Mouse (Mus musculus) brain, adult 2 months (tissue): ENCODE data around the gene Unc45b.

ENCODE experiments used
- DNase-seq: peaks from one replicate; pipeline ENCODE4 v3.0.0; 2011; ENCODE audit warnings: low read depth, low spot score

Unc45b gene

DNA sequence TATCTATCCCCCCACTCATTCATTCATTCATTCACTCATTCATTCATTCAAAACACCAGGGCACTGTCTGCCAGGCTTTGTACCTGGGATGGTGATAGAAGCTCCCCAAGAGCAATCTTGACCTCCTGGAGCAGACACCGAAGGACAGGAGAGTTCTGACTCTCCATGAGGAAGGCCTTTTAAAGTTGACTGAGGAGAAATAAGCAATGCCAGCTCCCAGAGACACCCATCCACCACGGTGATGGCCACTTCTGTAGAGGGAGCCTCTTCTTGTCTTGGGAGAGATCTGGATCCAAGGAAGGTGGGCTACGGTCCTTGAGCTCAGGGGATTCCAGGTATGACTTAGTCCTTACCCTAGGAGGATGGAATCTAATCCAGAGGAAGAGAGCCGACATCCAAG, at the start of gene Unc45b:
Gene Unc45b (plus strand): TSS at position 301 of the 400 bp plus-strand sequence.
- no peak for DNase-seq

DNA sequence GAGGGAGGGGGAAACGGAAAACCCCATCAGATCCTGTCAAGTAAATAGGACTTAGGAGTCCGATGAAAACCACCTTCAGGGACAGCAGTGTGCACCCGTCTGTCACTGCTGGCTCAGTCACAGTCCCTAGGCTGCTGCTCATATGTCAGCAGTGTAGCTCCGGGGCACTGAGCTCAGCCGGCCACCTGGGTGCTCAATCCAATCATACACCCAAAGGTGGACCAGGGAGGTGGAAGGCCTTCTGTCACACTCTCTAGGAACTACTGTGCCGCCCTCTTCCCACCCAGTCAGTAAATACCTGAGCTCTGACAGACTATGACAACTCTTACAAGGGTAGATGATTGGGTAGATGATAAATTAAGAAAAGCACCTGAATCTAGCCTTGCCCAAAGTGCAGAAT, 49.6 kb upstream of the Unc45b start:
- no peak for DNase-seq

DNA sequence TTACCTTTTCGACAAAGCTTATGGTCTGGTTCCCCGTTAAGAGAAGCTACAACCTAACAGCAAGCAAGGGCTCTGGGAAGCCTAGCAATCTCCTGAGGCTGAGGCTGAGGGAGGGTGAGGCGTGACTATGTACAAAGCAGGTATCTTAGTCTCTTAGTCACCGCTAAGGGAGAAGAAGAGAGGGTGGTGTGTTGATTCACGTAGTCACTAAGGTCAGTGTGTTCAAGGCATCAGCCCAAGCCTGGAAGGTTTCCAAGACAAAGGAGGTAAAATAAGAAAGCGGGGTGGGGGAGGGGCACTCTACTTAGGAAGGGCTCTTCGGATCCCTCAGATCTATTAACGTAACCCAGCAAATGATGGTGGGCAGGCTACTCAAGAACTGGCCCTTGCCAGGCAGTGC, 48.8 kb upstream of the Unc45b start:
- DNase-seq: no peak

DNA sequence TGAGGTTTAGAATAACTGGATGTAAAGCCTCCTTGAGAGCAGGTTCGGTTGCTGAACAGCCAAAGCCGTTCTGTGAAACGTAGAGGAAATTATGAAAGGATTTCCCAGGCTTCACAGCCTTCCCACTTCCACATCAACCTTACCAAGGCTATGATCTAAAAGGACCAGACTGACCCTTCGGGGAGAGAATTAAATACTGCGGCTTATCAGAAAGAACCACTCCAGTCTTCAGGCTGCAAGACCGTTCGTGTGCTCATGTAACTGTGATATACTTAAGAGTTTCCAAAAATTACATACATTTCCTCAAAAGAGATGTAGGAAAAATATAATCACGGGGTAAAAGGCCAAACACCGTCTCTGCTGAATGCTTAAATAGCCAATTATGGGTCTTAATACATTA, 47.7 kb upstream of the Unc45b start:
- no peak for DNase-seq

DNA sequence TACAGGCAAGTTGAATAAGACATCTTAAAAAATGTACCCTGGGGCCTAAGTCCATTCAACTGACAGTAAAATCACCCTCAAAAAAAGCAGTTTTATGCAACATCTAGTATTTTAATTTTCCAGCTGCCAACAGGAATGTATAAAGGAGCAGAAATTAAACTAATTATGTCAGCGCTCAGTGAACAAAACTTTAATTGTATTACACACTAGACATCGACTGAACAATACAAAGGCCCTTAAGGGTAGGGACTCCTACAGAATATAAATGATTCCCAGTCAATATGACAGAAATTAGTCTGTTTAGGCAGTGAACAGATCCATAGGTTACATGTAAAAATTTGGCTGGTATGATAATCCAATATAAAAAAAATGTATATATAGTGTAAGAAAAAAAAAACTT, 47.3 kb upstream of the Unc45b start:
- DNase-seq: no peak

DNA sequence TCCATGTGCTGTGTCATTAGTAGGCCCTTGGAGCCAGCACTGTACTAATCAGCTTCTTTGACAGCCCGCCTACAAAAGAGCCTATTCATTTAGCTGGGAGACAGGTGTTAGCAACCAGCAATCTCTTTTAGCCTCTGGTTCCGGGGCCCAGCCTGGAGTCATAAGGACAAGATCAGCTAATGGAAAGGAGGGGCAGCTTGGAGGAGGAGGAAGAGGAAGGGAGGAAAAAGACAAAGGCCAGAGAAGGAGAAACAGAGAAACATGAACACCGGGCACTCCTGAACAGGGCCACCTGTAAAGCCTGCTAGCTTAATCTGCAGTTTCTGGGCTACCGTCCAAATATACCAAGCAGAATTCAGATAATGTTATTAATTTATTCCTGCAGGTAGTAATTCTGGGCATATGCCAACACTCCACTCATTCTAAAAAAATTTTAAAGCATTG, 46.8 kb upstream of the Unc45b start:
- DNase-seq: peak; percentile 43

DNA sequence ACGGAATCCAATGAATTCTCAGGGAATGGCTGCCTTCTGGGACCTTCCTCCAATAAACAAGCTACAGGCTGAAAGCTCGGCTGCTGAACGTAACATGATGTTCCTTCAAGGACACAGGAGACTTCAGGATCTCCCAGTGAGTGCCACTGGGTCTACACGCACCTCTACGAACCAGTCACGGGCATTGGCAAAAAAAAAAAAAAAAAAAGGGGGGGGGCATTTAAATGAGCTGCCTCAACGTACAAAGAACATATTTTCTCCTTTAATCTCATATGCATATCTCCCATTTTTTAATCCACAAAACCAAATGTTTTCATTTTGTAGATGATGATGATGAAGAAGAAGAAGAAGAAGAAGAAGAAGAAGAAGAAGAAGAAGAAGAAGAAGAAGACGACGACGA, 44.4 kb upstream of the Unc45b start:
- no peak for DNase-seq

DNA sequence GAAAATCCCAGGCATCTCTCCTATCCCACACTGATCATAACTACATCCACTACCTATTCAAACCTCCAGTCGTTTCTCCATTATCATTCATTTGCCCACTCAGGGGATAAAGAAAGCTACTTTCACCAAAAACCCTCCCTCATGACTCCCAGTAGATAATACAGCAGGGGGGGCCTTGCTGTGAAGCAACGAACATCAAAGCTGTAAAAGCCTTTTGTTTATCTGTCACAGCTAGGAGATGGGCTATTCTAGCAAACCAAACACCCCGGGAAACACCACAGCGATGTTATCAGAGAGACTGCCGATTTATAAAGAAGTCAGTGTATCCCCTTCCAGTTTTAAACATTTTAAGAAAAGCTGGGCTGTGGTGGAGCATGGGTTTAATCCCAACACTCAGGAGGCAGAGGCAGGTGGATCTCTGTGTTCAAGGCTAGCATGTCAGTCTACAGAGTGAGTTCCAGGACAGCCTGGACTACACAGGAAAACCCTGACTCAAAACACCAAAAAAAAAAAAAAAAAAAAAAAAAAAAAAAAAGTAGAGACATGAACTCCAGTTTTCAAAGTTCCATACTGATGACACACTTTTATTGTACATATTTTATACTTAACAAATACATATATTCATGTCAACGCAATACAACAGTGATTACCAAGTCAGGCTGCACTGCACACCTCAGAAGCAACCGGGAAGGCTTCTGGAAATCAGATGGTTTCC, 43.3 kb upstream of the Unc45b start:
- DNase-seq: no peak

DNA sequence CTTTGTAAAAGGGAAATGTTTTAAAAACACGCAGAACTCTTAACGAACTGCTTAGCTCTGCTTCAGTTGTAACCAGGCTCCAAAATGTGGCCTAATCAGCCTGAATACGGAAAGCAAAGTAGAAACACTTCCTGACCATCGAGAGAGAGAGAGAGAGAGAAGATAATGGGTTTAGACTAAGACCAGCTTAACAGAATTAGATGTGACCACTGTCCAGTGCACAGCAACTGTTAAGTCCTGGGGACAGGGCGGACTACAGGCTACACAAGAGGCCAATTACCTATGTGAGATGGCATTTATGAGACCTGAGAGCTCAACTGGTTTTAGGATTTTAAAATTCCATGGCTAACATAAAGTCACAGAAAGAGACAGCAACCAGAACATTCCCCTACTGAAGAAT, 42.4 kb upstream of the Unc45b start:
- DNase-seq: no peak

DNA sequence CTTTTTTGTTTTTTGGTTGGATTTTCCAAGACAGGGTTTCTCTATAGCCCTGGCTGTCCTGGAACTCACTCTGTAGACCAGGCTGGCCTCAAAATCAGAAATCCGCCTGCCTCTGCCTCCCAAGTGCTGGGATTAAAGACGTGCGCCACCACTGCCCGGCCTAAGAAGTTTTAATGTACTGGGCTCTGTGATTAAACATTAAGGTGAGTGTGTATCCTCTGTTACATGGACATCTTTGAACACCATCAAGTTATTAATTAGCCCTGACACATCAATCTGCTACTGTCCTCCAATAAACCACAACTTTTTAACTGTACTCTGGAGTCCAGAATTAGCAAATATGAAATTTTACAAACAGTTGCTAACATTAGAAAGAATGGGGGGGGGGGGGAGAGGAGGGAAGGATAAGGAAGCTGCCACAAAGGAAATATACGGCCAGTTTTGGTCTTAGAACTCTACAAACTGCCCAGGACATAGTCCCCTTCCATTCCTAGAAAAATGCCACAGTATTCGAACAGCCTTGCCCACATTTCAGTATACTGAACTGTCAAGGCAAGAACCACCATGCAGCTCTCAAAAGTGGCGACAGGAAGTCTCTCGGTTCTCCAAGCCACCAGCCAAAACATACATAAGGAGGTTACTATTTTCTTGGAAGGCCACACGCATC, 40.7 kb upstream of the Unc45b start:
- DNase-seq: no peak

DNA sequence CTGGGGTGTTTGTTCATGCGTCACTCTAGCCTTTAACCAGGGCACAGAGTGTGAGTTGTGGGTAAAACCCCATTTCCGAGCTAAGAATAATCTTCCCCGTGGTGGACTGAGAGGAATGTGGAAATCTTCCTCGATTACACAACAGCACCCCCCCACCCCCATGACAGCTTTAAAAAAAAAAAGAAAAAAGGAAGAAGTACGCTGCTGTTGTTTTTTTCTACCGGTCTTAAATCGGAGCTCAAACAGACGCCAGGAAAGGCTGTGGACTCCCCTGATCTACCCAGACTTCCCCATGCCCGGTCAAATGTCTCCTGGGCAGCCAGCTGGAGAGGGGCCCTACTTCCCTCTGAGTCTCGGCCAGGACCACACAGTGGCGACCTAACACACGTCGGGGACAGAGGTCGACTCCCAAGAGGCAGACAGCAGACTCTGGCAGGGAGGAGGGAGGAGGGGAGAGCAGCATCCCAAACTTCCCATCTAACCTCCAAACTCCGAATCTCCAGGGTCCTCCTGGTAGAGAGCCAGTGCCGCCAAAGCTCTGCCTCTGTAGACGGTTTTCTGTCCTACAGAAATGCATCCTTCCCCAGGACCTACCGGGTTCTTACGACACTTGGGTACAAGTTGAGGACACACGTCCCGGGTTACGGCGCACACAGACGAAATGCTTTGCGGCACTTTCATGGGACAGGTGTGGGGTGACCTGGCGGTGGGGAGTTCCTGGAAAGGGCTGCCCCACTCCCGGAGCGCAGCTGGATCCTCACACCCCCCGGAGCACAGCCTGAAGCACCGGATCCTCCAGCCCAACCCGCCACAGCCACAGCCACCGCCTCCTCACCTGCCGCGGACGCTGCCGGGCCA, 39.9 kb upstream of the Unc45b start:
- DNase-seq: peak; percentile 67

DNA sequence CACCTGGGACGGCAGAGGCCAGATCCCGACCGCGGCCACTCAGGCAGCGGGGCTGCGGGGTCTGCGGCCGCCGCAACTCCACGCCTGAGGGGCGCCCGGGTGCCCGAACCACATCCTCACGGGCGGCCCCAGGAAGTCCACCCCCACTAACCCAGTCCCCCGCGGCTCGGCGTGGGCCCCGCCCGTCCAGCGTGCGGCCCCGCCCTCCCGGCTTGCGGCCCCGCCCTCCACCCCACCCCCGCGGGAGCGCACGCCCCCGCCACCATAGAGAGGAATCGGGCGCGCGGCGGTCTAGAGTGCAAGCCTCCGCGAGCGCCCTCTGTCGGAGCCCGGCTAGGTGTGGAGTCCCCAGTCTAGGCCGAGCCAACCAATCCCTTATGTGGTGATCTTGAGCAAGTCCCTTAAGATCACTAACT, 39.3 kb upstream of the Unc45b start, which contains the start of gene Rffl:
Gene Rffl (minus strand): TSS at position 180 of the 416 bp plus-strand sequence.
- peak; percentile 96 for DNase-seq

DNA sequence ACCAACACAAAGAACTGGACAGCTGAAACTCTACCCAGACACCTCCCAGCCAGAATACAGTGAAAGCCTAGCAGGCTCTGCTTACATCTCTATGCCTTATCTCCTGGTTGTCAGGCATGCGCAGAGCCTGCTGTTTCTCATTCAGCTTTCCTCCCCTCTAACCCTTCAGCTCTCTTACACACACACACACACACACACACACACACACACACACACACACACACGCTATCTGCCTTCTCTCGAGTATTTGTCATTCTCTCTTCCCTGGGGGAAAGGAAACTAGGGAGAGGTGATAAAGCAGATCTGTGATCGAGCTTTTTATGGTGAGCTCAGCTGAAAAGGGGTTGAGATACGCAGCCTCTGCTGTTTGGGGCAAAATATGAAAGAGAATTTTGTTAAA, 35.4 kb upstream of the Unc45b start:
- DNase-seq: no peak

DNA sequence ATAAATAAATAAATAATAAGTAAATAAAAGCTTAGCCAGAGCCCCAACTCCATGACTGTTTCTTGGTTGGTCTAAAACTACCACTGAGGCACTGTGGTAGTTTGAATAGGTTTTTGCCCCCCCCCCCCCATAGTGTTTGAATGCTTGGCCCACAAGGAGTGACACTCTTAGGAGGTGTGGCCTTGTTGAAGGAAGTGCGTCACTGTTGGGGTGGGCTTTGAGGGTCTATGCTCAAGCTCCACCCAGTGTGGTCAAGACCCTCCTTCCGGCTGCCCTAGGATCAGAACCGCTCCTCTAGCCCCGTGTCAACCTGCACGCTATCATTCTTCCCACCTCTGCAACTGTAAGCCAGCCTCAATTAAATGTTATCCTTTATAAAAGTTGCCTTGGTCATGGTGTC, 34.7 kb upstream of the Unc45b start:
- no peak for DNase-seq

DNA sequence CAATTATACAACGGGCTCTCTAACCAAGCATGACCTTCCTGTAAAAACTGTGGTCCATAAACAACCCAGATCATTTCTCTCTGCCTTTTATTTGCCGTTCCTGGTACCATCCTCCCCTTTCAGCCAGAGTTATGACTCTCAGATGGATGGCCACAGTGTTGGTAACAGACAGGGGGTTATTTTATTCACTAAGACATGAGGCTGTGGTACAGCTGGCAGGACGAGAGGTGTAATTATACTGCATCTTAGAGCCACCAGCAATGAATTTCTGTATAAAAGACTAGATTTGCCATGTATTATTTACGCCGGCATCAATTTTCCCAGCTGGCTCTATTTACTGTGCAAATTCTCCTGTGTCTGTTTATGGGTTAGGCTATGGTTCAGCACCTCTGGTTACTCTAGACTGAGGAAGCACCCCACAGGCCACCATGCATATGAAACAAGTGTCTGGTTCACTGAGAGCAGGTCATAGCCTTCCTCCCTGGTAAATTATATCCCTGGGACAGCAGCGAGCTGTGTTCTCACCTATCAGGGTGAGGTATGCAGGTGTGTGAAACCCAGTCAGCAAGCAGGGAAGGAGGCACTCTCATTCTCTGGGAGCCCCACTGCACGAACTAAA, 32.5 kb upstream of the Unc45b start:
- DNase-seq: no peak

DNA sequence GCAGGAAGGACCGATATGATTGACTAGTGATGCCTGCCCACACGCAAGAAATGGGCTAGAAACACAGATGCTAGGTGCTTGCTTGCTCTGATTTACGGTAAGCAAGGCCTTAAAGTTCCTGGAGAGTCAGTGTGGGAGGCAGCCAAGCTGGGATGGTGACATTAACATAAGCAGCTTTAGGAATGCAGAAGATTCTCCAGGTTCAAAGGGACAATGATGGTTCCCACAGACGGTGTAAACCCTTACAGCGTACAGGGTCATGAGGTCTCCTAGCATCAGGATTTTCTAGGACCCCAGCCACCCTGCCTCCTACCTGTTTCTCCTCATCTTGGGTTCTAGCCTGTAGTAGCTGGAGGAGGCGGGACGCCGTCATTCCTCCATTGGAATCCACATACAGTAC, 27.2 kb upstream of the Unc45b start:
- DNase-seq: peak; percentile 29

DNA sequence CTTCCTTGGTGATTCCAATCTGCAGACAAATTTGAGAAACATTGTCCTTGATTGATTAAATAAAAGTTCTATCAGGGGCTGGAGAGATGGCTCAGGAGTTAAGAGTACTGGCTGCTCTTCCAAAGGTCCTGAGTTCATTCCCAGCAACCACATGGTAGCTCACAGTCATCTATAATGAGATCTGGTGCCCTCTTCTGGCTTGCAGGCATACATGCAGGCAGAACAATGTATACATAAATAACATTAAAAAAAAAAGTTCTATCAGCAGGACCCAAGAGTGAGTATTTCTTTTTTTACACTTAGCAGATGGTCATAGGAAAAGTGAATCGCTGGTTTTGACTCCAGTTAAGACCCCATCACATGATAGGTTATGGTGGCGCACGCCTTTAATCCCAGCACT, 23.8 kb upstream of the Unc45b start:
- no peak for DNase-seq

DNA sequence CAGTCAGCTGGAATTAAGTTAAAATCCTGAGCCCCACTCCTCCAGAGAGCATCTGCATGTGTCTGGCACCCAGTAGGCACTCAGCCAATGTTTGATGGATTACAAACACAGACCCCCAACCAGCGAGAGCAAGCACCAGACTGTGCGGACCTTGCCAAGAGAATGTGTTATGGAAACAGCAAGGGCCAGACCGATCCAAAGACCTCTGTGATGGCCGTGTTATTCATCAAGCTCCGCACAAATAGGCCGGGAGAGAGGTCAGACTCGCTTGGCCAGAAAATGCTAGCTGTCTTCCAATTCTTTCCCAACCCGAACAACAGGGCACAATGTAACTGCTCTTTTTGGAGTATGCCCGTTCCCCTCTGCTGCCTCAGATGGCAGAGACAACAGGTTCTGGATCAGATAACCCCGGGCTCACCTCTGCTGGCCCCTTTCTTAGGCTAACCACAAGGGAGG, 21.8 kb upstream of the Unc45b start:
- DNase-seq: peak; percentile 29

DNA sequence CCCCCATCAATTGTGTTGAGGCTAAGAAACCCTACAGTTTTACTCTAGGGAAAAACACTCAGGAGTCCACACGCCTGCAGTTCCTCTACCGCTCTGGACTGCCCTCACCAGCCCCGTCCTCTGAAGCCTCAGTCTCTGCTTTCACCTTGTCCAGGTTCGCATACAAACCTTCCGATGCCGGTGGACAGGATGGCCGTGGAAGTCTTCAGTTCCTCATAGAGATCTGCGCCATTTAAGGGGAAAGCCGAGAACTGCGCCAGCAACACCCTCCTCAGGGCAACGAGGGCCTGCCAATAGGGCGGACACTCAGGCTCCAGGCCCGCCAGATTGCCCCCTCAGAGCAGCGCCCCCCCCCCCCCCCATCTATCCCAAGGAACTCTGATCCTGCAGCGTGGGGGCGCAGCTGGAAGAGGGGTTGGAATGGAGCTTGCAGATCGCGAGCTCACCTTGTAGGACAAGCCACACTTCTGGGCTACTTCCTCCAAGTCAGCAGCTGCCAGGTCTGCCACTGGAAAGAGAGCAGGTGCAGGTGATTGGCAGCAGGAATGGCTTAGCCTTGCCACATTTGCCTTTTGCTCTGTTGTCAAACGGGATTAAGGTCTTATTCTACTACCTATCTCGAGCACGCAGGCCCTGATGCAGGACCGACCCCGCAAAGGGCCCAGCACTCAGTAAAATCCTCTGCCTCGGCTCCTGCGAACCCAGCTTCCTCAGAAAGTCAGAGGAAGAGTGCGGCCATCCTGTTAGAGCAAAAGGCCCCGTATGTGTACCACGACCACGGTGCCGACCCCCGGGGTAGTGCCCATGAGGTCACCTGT, 20.6 kb upstream of the Unc45b start:
- peak; percentile 46 for DNase-seq

DNA sequence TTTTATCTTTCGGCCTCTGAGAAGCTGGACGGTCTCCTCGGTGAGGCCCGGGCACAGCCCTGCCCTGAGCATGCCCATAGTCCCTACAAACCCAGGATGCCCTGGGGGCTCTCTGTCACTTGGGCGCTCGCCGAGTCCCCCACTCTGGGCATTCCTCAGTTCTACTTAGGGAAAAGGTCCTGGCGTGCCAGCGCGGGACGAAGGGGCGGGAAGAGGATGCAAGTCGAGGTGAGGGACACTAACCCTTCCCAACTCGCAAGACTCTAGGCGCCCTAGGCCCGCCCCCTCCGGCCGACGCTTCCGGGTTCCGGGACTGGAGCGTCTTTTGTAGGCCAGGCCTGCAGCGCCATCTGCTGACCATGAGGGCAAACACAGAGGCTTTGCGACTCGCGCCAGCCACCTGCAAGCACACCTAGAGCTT, 20.0 kb upstream of the Unc45b start, which contains the start of gene Rad51d:
Gene Rad51d (minus strand): TSS at position 273 of the 421 bp plus-strand sequence.
- DNase-seq: peak; percentile 97

DNA sequence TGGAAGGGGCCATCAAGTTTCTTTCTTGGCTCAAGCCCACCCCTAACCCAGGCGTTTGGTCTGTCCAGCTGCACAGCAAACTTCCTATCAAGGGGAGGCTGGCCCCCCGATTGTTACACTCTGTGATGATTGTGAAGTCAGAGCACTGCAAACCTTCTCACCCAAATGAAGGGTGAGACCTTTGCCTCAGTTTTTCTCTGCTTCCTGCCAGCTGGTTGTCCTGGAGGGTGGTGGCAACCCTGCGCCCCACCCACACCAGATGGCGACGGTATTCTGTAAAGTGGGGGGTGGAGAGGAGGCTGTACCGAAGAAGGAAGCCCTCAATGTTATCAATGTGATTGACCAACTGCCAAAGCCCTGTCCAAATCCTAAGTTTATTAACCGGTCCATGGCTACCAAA, 18.4 kb upstream of the Unc45b start, which contains the start of gene Fndc8:
Gene Fndc8 (plus strand): TSS at position 189 of the 400 bp plus-strand sequence.
- no peak for DNase-seq
